Mouse (Mus musculus): ENCODE measurements around the gene Lats2.

GRCm38 (mm10) chr14:57718245-57718644, 39.9 kb downstream of the Lats2 start:
- TF ChIP-seq CTCF (IDR thresholded peaks at IDR 0.05; ENCODE audit: extremely low read depth, insufficient read depth, insufficient read length, insufficient replicate concordance): no peak
- no peak for TF ChIP-seq POLR2A (IDR thresholded peaks at IDR 0.05; ENCODE audit: low read depth, low read length)
